Mouse (Mus musculus): ENCODE measurements around the gene Nup50. TPM values are rescaled to one million over a fixed set of nuclear protein-coding genes. Genes with fewer than 3 reads are reported as not detected.

The Nup50 gene
- total RNA-seq, 2 experiments from 2014 or later: 12.9 to 13.4 TPM

DNA sequence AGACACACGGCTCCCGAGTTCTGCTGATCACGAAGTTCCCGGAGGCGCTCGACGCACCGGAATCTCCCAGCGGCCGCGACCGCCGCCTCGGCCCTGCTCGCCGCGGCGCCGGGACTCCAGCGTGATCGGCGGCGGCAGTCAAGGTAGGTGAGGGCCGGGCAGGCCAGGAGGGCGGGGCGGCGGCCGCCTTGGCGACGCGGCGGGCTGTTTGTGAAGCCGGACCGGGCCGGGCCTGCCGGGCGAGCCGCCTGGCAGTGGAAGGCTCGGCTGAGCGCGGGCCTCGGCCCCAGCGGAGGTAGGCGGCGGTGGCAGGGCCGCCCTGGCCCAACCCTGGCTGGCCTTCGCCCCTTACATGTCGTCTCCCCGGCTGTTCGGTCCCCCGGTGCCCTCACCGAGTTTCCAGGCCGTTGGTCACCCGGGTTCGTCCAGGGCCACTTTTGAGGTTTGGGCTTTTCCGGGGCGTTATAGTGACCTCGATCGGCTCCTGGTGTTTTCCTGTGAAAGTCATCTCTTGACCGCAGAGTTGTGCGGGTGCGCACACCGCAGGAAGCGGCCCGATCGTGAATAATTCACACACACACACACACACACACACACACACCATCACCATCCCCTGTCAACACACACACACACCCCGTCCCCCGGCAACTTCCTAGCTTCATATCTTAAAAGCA lies 434 bp downstream of the Nup50 start:
- Histone ChIP-seq H3K27ac (peak overlapping the region; percentile 98), H3K4me3 (peak overlapping the region; percentile 88)
- no peak for TF ChIP-seq CTCF (IDR thresholded peaks at IDR 0.05)
- DNase-seq: peak; percentile 84
- intact Hi-C loops (cut with DNase I): loop anchor here (2.0 to 5.0 kb wide), 3 partner anchors 64 to 73 kb away; partner anchors contain the start of genes 5031439G07Rik and Phf21b

DNA sequence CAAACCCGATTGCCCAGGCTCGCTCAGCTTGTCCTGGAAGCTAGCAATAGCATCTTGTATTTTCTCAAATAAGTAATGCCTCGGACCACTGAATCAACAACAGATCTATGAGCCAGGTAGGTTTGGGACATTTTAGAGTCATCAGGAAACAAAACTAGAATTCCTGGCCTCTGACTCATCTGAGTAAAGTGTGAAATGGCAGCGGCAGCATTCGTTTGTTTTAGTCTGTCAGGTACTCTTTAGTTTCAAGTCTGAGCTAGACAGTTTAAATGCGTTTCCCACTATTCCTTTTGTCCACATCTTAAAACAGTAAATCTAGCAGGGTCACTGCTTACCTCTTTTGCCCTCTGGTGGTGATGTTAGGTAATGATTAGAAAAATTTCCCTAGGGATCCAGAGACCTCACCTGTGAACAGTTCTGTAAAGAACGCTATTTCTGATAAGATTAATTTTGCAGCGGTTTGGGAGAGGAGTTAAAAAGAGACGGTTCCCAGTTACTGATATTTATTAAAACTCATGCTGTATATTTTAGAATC lies 1.6 kb downstream of the Nup50 start:
- peak overlapping the region; percentile 98 for H3K27ac ChIP-seq
- no peak for DNase-seq

DNA sequence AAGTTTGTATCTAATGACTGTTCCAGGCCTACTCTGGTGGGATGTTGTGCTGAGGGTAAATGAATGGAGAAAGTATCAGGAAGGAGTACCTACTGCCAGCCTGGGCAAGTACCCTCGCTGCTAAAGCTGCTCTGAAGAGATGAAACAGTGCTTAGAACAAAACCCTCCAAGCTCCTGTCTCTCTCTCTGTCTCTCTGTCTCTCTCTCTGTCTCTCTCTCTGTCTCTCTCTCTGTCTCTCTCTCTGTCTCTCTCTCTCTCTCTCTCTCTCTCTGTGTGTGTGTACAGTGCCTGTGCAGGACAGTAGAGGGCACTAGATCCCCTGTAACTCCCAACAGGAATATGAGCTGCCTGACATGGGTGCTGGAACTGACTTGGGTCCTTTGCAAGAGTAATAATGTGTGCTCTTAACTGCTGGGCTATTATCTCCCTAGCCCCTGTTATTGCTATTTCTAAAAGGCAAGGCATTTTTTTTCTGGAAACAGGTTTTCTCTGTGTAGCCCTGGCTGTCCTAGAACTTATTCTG lies 2.3 kb downstream of the Nup50 start:
- H3K27ac ChIP-seq: no peak overlapping the region
- no peak overlapping the region for H3K4me3 ChIP-seq
- intact Hi-C loops (cut with DNase I): loop anchor here (2.0 kb wide), 1 partner anchor 71 kb away; no protein-coding TSS in a partner anchor
- TF ChIP-seq CTCF (IDR thresholded peaks at IDR 0.05): peak; percentile 44
- DNase-seq: no peak

More for the DNA sequence above, 1.6 kb downstream of the Nup50 start:
- intact Hi-C loops (cut with DNase I): loop anchor here (2.0 to 5.0 kb wide), 3 partner anchors 62 to 72 kb away; partner anchors contain the start of genes 5031439G07Rik and Phf21b
- H3K4me3 ChIP-seq: peak overlapping the region; percentile 88
- TF ChIP-seq CTCF (IDR thresholded peaks at IDR 0.05): peak; percentile 79

DNA sequence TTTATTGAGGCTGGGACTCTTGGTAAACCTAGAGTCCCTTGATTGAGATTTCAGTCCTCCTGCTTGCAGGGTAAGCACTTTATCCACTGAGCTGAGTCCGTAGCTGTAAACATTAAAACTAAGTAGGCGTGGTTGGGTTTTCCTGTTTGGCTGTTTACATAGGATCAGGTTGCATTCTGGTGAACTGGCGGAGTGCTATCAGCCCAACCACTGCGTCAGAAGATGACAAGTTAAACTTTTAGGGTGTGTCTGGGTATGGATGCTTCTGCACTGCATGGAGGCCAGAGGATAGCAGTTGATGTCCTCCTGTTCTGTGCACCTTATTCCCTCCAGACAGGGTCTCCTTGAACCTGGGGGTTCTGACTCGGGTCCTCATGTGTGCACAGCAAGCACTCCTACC lies 9.1 kb downstream of the Nup50 start:
- H3K27ac ChIP-seq: no peak overlapping the region
- DNase-seq: no peak
- TF ChIP-seq CTCF (IDR thresholded peaks at IDR 0.05): no peak
- no peak overlapping the region for H3K4me3 ChIP-seq
- intact Hi-C loops (cut with DNase I): no loop called here

DNA sequence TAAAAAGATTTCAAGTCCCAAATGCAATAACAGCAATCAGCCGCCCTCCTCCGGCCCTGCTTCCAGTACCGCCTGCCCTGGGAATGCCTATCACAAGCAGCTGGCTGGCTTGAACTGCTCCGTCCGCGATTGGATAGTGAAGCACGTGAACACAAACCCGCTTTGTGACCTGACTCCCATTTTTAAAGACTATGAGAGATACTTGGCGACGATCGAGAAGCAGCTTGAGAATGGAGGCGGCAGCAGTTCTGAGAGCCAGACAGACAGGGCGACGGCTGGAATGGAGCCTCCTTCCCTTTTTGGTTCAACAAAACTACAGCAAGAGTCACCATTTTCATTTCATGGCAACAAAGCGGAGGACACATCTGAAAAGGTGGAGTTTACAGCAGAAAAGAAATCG lies 11.7 kb downstream of the Nup50 start:
- DNase-seq: no peak
- intact Hi-C loops (cut with DNase I): no loop called here
- Histone ChIP-seq H3K27ac (no peak overlapping the region), H3K4me3 (no peak overlapping the region)
- TF ChIP-seq CTCF (IDR thresholded peaks at IDR 0.05): no peak

DNA sequence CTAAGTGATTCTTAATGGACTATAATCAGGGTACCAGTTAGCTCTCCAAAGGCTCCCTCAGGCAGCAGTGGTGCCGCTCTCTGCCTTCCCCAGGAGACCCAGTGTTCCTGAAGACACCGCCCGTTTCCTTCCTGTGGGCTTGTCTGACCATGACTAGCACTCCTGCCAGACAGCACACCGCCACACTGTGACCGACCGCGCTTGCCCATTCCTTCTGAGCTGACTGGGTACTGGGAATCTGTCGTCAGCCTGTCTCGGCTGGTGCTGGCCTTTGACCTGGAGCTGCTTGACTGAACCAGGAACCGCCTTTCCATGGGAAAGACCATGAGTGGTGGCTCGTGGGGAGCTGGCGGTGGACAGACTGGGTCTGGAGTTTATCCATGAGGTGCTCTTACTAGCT lies 16.9 kb downstream of the Nup50 start:
- Histone ChIP-seq H3K4me3 (no peak overlapping the region), H3K27ac (no peak overlapping the region)
- TF ChIP-seq CTCF (IDR thresholded peaks at IDR 0.05): no peak
- DNase-seq: no peak
- intact Hi-C loops (cut with DNase I): no loop called here

DNA sequence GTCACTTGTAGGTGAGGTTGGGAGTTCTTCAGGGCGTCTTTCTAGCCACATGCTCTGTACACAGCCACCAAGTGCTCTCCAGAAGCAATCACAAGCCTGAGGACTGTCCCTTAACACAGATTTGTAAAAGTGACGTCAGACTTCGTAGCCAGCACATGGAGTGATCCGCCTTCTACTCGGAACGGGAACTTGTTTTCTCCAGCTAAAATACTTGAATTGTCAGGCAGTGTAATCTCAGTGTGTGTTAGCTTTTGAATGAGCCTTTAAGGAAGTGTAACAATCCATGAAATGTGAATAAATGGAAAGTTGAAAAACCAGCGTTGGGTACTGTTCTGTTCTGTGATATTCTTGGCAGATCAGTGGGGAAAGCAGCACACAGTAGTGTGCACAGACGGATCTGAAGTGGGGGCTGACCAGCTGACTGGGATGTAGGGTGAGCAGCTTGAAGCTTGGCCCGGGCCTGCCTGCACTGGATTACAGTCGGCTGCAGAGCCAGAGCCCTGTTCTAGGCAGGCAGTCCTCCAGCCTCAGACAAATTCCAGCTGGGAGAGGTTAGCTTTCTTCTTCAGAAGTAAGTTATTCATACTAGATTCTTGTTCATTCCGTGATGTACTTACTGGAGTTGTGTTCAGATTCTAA lies 19.6 kb downstream of the Nup50 start:
- Histone ChIP-seq H3K4me3 (no peak overlapping the region), H3K27ac (no peak overlapping the region)
- peak; percentile 29 for DNase-seq
- no peak for TF ChIP-seq CTCF (IDR thresholded peaks at IDR 0.05)
- intact Hi-C loops (cut with DNase I): no loop called here

DNA sequence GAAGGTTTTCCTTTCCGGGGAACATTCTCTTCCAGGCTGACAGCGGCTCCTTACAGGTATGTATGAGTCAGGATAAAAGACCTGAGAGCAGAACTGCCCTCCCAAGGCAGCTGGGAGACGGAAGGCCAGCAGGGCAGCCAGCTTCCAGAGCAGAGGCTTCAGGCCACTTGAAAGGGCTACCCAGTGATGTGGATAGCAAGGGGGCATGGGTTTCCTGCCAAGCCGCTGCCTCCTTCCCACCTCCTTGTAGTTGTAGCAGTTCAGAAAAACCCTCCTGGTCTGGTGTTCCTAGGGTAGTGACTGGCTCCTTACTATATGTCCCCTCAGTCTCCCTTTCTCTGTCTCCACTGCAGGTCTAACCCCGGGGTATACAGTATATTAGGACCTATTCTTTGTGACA lies 21.1 kb downstream of the Nup50 start:
- TF ChIP-seq CTCF (IDR thresholded peaks at IDR 0.05): no peak
- H3K27ac ChIP-seq: no peak overlapping the region
- DNase-seq: peak; percentile 9
- intact Hi-C loops (cut with DNase I): no loop called here
- H3K4me3 ChIP-seq: no peak overlapping the region

DNA sequence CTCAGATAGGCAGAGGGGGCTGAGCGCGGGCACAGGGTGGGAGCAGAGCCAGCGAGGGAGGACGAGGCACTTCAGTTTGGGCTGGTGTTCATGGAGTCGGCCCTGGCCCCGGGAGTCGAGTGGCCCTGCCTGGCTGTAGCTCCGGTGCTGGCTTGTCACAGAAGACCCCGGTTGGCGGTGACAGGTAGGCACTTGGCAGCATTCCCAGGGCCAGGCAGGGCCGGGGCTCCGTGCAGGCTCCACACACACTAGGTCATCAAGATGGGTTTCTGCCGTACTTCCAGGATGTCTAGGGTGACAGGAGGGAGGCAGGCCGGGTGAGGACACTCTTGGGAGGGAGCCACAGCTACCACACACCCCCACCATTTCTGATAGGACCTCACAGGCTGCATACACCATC lies 25.8 kb downstream of the Nup50 start:
- intact Hi-C loops (cut with DNase I): no loop called here
- no peak overlapping the region for H3K4me3 ChIP-seq
- no peak for DNase-seq
- no peak overlapping the region for H3K27ac ChIP-seq
- TF ChIP-seq CTCF (IDR thresholded peaks at IDR 0.05): no peak

DNA sequence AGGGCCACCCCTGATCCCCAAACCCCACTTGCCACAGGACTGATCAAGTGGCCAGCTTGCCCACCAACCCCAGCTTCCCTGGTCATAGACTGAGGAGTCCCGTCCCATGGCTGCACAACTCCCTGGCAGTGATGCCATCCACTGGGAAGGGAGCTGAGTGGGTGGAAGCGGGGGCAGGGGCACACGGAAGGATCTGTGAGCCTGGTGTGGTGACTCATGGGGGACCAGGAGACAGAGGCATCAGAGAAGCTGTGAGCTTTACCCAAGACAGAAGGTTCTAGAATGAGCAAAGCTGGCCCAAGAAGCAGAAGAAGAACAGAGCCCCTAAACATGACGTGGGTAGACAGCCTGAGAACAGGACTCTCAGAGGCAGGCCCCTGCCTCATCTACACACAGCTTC lies 26.8 kb downstream of the Nup50 start:
- Histone ChIP-seq H3K4me3 (no peak overlapping the region), H3K27ac (no peak overlapping the region)
- TF ChIP-seq CTCF (IDR thresholded peaks at IDR 0.05): no peak
- intact Hi-C loops (cut with DNase I): no loop called here
- DNase-seq: no peak

DNA sequence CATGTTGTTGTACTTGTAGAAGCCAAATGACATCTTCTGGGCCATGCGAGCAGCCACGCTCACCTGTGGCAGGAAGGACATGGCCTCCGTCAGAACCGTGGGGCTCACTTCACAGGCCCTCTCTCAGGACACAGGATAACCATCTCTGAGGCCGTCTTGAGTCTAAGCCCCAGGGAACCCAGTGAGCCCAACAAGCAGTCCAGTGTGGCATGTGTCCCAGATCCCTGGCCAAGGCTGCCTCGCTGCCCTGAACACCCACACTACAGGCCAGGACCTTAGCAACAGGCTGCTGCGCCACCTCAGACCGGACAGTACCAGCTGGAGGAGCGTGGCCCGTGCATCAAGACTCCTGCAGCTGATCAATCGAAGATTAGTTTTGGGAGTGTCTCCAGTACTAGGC lies 30.0 kb downstream of the Nup50 start:
- peak; percentile 40 for DNase-seq
- intact Hi-C loops (cut with DNase I): no loop called here
- no peak for TF ChIP-seq CTCF (IDR thresholded peaks at IDR 0.05)
- Histone ChIP-seq H3K4me3 (no peak overlapping the region), H3K27ac (no peak overlapping the region)

DNA sequence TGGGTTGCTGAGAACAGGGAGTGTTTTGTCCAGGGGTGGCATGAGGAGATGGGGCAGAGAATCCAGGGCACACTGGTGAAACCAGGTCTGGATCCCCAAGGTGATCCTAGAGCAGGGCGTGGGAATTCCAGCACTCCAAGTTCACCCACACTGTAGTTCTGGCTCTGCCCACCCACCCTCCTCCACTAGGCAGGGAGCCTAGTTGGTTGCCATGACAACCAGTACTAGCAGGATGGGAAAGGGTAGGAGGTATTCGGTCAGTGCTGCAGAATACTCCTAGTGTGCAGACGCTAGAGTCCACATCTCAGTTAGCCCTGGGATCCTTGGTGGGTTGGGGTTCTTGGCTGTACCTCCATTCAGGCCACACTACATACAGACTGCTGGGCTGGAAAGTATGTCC lies 34.6 kb downstream of the Nup50 start:
- no peak for DNase-seq
- H3K4me3 ChIP-seq: no peak overlapping the region
- TF ChIP-seq CTCF (IDR thresholded peaks at IDR 0.05): no peak
- peak overlapping the region; percentile 20 for H3K27ac ChIP-seq
- intact Hi-C loops (cut with DNase I): no loop called here

DNA sequence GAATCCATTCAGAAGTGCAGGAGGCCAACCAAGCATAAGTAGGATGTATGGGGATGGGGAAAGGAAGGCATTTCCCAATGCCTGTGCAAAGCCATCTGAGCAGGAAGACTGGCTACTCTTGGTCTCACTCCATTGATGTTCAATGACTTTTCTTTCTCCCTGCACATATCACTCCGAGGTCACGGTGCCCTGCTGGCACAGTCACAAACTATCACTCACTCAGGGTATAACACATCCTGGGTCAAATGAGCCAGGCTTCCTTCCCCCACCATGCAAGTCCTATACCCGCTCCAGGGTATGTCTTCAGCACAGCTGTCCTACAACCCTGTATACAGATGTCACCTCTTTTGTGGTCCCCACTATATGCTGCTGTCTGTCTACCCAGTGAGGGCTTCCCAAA lies 35.1 kb downstream of the Nup50 start:
- H3K27ac ChIP-seq: no peak overlapping the region; the same call in 1 of the 2 replicates
- no peak overlapping the region for H3K4me3 ChIP-seq
- TF ChIP-seq CTCF (IDR thresholded peaks at IDR 0.05): no peak
- no peak for DNase-seq
- intact Hi-C loops (cut with DNase I): no loop called here

Data from gastrocnemius, adult 2 months (tissue).